Mouse (Mus musculus) C2C12 (cell line): ENCODE data around the gene Map1b. TPM values are rescaled to one million over a fixed set of nuclear protein-coding genes. Genes with fewer than 3 reads are reported as not detected.
A peak's percentile ranks its signal among the peaks of the same experiment; 100 is the strongest.

Experiments
- H3K27me3 ChIP-seq: one replicate; pipeline ENCODE4 v1.6.1; 2011; ENCODE audit not compliant: control insufficient read depth, insufficient read depth, insufficient read length
- H3K36me3 ChIP-seq: one replicate; pipeline ENCODE4 v1.6.1; 2011; ENCODE audit not compliant: control insufficient read depth, insufficient read depth
- H3K4me3 ChIP-seq: one replicate; pipeline ENCODE4 v1.5.1; 2011; ENCODE audit warnings: mild to moderate bottlenecking, control low read depth; ENCODE audit not compliant: poor library complexity, insufficient read depth, severe bottlenecking
- H3K79me2 ChIP-seq: one replicate; pipeline ENCODE4 v1.6.1; 2011; ENCODE audit not compliant: control insufficient read depth, insufficient read depth
- H3K79me3 ChIP-seq: one replicate; pipeline ENCODE4 v1.6.1; 2011; ENCODE audit warnings: low read depth, control low read depth
- H3ac ChIP-seq: one replicate; pipeline ENCODE3; 2011; ENCODE audit warnings: low read depth; ENCODE audit not compliant: control insufficient read depth, insufficient read length
- CEBPB ChIP-seq: IDR thresholded peaks from one replicate; pipeline ENCODE4 v1.6.1; 2011; ENCODE audit warnings: low read depth, mild to moderate bottlenecking, control low read depth, moderate library complexity
- CTCF ChIP-seq: IDR thresholded peaks from one replicate; pipeline ENCODE4 v1.5.1; 2011; ENCODE audit not compliant: control insufficient read depth, insufficient read depth, insufficient read length
- FOSL1 ChIP-seq: IDR thresholded peaks from one replicate; pipeline ENCODE4 v1.8.0; 2011; ENCODE audit warnings: mild to moderate bottlenecking, low read length; ENCODE audit not compliant: poor library complexity, insufficient read depth, severe bottlenecking
- MAX ChIP-seq: IDR thresholded peaks from one replicate; pipeline ENCODE4 v1.6.1; 2011; ENCODE audit warnings: mild to moderate bottlenecking, control low read depth
- MYOD1 ChIP-seq: IDR thresholded peaks from one replicate; pipeline ENCODE4 v1.6.1; 2011; ENCODE audit warnings: low read depth; ENCODE audit not compliant: control insufficient read depth, insufficient read length
- MYOG ChIP-seq: IDR thresholded peaks from one replicate; pipeline ENCODE4 v1.6.1; 2011; ENCODE audit not compliant: control insufficient read depth, insufficient read length; ENCODE audit errors: extremely low read depth
- USF1 ChIP-seq: IDR thresholded peaks from one replicate; pipeline ENCODE4 v1.6.1; 2011; ENCODE audit warnings: low read depth, mild to moderate bottlenecking, control low read depth, moderate library complexity
- polyA plus RNA-seq: library from polyadenylated mRNA; unstranded; fragments of >200 nt; fragmentation: generic; extraction: Trizol; gene quantifications from one replicate; pipeline ENCODE4 v1.2.1, GENCODE M21; 2012; ENCODE audit warnings: missing spikeins

The Map1b gene
- polyA plus RNA-seq, 1 experiment = 26.4 TPM

- H3K79me2 ChIP-seq = peaks cover 30% of the 10 kb centered on the region
- no peaks in the 10 kb centered on the region for H3K27me3 ChIP-seq
- no peak for TF ChIP-seq MYOD1
- TF ChIP-seq CTCF = no peak
- TF ChIP-seq USF1 = no peak
- no peak for TF ChIP-seq MAX
- peaks cover 8% of the 10 kb centered on the region for H3K79me3 ChIP-seq
- H3K4me3 ChIP-seq = no peak overlapping the region
- H3ac ChIP-seq = no peak overlapping the region
- no peaks in the 10 kb centered on the region for H3K36me3 ChIP-seq
Measured at GRCm38 (mm10) chr13:99382373-99382772, 134.0 kb downstream of the Map1b start.

- TF ChIP-seq MAX (no peak), CEBPB (no peak), MYOG (no peak), CTCF (no peak), FOSL1 (no peak)
- Histone ChIP-seq H3K79me2 (peaks cover 13% of the 10 kb centered on the region), H3K4me3 (no peak overlapping the region), H3ac (no peak overlapping the region), H3K36me3 (peaks cover 4% of the 10 kb centered on the region), H3K79me3 (peaks cover 3% of the 10 kb centered on the region), H3K27me3 (no peaks in the 10 kb centered on the region)
Measured at GRCm38 (mm10) chr13:99378223-99378622, 138.1 kb downstream of the Map1b start.

- TF ChIP-seq FOSL1 (no peak), MAX (no peak)
- peaks cover 4% of the 10 kb centered on the region for H3K36me3 ChIP-seq
- peaks cover 13% of the 10 kb centered on the region for H3K79me2 ChIP-seq
- H3K27me3 ChIP-seq = no peaks in the 10 kb centered on the region
- peaks cover 3% of the 10 kb centered on the region for H3K79me3 ChIP-seq
- H3ac ChIP-seq = no peak overlapping the region
- no peak overlapping the region for H3K4me3 ChIP-seq
Measured at GRCm38 (mm10) chr13:99377055-99377454, 139.3 kb downstream of the Map1b start.

- Histone ChIP-seq H3K27me3 (no peaks in the 10 kb centered on the region), H3K36me3 (peaks cover 4% of the 10 kb centered on the region), H3K79me2 (peaks cover 6% of the 10 kb centered on the region), H3K79me3 (peaks cover 1% of the 10 kb centered on the region), H3ac (no peak overlapping the region), H3K4me3 (no peak overlapping the region)
- TF ChIP-seq CTCF = peak; percentile 49
- TF ChIP-seq MYOD1 = no peak
Measured at GRCm38 (mm10) chr13:99375550-99375949, 140.8 kb downstream of the Map1b start.

- H3K79me3 ChIP-seq = peaks cover 1% of the 10 kb centered on the region
- H3K79me2 ChIP-seq = peaks cover 6% of the 10 kb centered on the region
- no peaks in the 10 kb centered on the region for H3K27me3 ChIP-seq
- H3ac ChIP-seq = no peak overlapping the region
- TF ChIP-seq USF1 (no peak), CEBPB (no peak), FOSL1 (no peak), MAX (no peak), MYOG (no peak), MYOD1 (no peak), CTCF (no peak)
- H3K36me3 ChIP-seq = peaks cover 4% of the 10 kb centered on the region
- no peak overlapping the region for H3K4me3 ChIP-seq
Measured at GRCm38 (mm10) chr13:99374191-99374590, 142.1 kb downstream of the Map1b start.

GRCm38 (mm10) chr13:99373684-99374083 lies 142.7 kb downstream of the Map1b start:
- TF ChIP-seq CTCF = no peak
- TF ChIP-seq FOSL1 = no peak
- TF ChIP-seq CEBPB = no peak
- no peak for TF ChIP-seq MYOD1
- no peak for TF ChIP-seq USF1
- TF ChIP-seq MYOG = no peak
- TF ChIP-seq MAX = no peak
- H3K79me2 ChIP-seq = peaks cover 6% of the 10 kb centered on the region
- no peaks in the 10 kb centered on the region for H3K27me3 ChIP-seq
- H3ac ChIP-seq = no peak overlapping the region
- no peak overlapping the region for H3K4me3 ChIP-seq
- H3K79me3 ChIP-seq = peaks cover 1% of the 10 kb centered on the region
- H3K36me3 ChIP-seq = peaks cover 5% of the 10 kb centered on the region

Other genes starting within 250 kb of the Map1b start
- gene Ptcd2, start 171.8 kb downstream of the Map1b start, polyA plus RNA-seq = 27.2 TPM
- gene Mrps27, start 171.8 kb downstream of the Map1b start, polyA plus RNA-seq = 50.4 TPM